Mouse (Mus musculus) ES-E14 (cell line): ENCODE data around the gene Dph2. TPM values are rescaled to one million over a fixed set of nuclear protein-coding genes. Genes with fewer than 3 reads are reported as not detected.

Source experiments
- DNase-seq: peaks from one replicate; pipeline ENCODE4 v3.0.0-alpha.2; 2013; ENCODE audit warnings: low read depth, low spot score
- H3K27ac ChIP-seq: 2 replicates; pipeline ENCODE4 v1.5.1; 2012; ENCODE audit warnings: low read depth, mild to moderate bottlenecking, low read length, moderate library complexity, mixed read lengths; ENCODE audit not compliant: poor library complexity, insufficient read depth, severe bottlenecking
- H3K36me3 ChIP-seq: 2 replicates; pipeline ENCODE4 v1.6.1; 2012; ENCODE audit warnings: mild to moderate bottlenecking, low read length, moderate library complexity, mixed read lengths; ENCODE audit not compliant: control insufficient read depth, poor library complexity, insufficient read depth, severe bottlenecking
- H3K4me1 ChIP-seq, 2 experiments: fragments of 150-350 bp in 1 of 2; sonication (generic) in 1 of 2; 2 replicates each; pipeline ENCODE4 v1.6.1; 2012; ENCODE audit warnings: low read length in 2 of 2, mild to moderate bottlenecking in 1 of 2, mixed read lengths in 1 of 2; ENCODE audit not compliant: control insufficient read depth in 2 of 2, insufficient read depth in 2 of 2, poor library complexity in 1 of 2
- H3K4me3 ChIP-seq, 2 experiments: fragments of 150-350 bp in 1 of 2; sonication (generic) in 1 of 2; 2 replicates each; pipeline ENCODE4 v1.5.1; 2012; ENCODE audit warnings: low read length in 2 of 2, low read depth in 1 of 2, mild to moderate bottlenecking in 1 of 2, mixed read lengths in 1 of 2; ENCODE audit not compliant: insufficient read depth in 1 of 2, poor library complexity in 1 of 2, severe bottlenecking in 1 of 2
- H3K9ac ChIP-seq: 2 replicates; pipeline ENCODE4 v1.6.1; 2012; ENCODE audit warnings: low read depth, mild to moderate bottlenecking, low read length, mixed read lengths; ENCODE audit not compliant: poor library complexity, insufficient read depth, severe bottlenecking
- H3K9me3 ChIP-seq: fragments of 150-350 bp; sonication (generic); 2 replicates; pipeline ENCODE4 v1.6.1; 2012; ENCODE audit warnings: low read depth, mild to moderate bottlenecking, low read length; ENCODE audit not compliant: control insufficient read depth, insufficient read depth
- CHD2 ChIP-seq: IDR thresholded peaks from 2 replicates; pipeline ENCODE4 v1.6.1; 2014; ENCODE audit warnings: mild to moderate bottlenecking, low read depth, low read length, inconsistent platforms
- HCFC1 ChIP-seq: IDR thresholded peaks from 2 replicates; pipeline ENCODE4 v1.6.1; 2012; ENCODE audit warnings: low read length, inconsistent platforms, borderline replicate concordance; ENCODE audit not compliant: insufficient read depth
- MAFK ChIP-seq: IDR thresholded peaks from 2 replicates; pipeline ENCODE4 v1.6.1; 2014; ENCODE audit warnings: mild to moderate bottlenecking, low read depth, low read length, inconsistent platforms; ENCODE audit not compliant: insufficient read depth
- ZC3H11A ChIP-seq: IDR thresholded peaks from 2 replicates; pipeline ENCODE4 v1.6.1; 2012; ENCODE audit warnings: low read depth, mild to moderate bottlenecking, inconsistent platforms, low read length, borderline replicate concordance
- ZNF384 ChIP-seq: IDR thresholded peaks from 2 replicates; pipeline ENCODE4 v1.6.1; 2012; ENCODE audit warnings: low read depth, low read length, inconsistent platforms
- in situ Hi-C, 2 experiments: fragments of 600-800 bp; cut with MboI; formaldehyde crosslinking; loops; one replicate each; pipeline ENCODE4 v1.15.1; 2025; ENCODE audit warnings: low sequenced_read_pairs in 2 of 2, inconsistent platforms in 1 of 2; ENCODE audit not compliant: unreplicated experiment in 2 of 2
- total RNA-seq: library from RNA; depleted of rRNA; stranded (reverse); fragments of 300-350 nt; gene quantifications from 2 replicates; pipeline ENCODE4 v1.2.3, GENCODE M21; 2012

Dph2 gene
- total RNA-seq, 1 experiment: 25.1 TPM

DNA sequence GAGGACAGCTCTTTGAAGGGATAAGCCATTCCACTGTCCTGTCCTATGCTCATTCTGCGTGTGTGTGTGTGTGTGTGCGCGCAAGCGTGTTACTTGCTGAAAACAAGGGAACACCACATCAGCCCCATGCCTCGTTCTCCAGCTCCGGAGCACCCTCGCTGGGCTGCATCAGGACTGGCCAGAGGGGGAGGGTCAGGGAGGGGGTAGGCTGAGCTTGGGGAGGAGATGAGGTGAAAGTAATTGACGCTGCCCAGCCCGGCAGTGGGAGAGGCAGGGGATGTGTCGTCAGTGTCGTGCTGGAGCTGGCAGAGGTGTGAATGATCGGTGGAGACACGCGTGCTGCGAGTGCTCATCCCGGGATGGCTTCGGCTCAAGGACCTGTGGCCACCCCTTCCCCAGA, 42.8 kb downstream of the Dph2 start:
- TF ChIP-seq ZNF384 (no peak), MAFK (no peak), CHD2 (no peak), HCFC1 (no peak), ZC3H11A (no peak)
- DNase-seq: no peak
- H3K27ac ChIP-seq: no peak overlapping the region
- H3K4me3 ChIP-seq: no peak overlapping the region
- H3K9ac ChIP-seq: no peak overlapping the region
- in situ Hi-C loops: loop anchor here in 1 of 2 experiments (25.0 kb wide), 1 partner anchor 238 kb away; no protein-coding TSS in a partner anchor
- H3K4me1 ChIP-seq: no peaks in the 10 kb centered on the region
- H3K36me3 ChIP-seq: peaks cover 10% of the 10 kb centered on the region; the same call in 1 of the 2 replicates
- no peaks in the 10 kb centered on the region for H3K9me3 ChIP-seq

DNA sequence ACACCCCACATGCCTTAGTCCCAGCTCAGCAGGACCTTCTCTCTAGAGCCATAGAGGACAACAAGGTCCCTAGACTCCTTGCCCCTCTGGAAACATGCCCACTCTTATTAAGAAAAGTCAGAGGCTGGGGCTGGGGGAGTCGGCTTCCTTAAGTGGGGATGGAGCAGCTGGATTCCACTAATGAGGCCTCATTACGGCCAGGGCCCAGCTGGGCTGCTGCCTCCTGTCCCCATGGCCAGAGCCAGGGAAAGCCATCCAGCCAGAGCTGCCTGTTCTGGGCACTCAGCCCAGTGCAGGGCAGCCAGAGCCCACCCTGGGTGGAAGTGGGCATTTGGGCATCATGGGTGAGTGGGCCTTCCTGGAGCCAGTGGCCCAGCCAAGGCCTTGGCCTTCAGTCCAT, 44.8 kb downstream of the Dph2 start:
- Histone ChIP-seq H3K27ac (no peak overlapping the region), H3K36me3 (peaks cover 14% of the 10 kb centered on the region; the same call in 1 of the 2 replicates), H3K9me3 (no peaks in the 10 kb centered on the region), H3K4me1 (no peaks in the 10 kb centered on the region), H3K4me3 (no peak overlapping the region), H3K9ac (no peak overlapping the region)
- in situ Hi-C loops: loop anchor here in 1 of 2 experiments (25.0 kb wide), 1 partner anchor 240 kb away; no protein-coding TSS in a partner anchor
- DNase-seq: no peak
- no peak for TF ChIP-seq MAFK
- TF ChIP-seq ZNF384: no peak
- TF ChIP-seq HCFC1: no peak
- no peak for TF ChIP-seq CHD2
- TF ChIP-seq ZC3H11A: no peak

DNA sequence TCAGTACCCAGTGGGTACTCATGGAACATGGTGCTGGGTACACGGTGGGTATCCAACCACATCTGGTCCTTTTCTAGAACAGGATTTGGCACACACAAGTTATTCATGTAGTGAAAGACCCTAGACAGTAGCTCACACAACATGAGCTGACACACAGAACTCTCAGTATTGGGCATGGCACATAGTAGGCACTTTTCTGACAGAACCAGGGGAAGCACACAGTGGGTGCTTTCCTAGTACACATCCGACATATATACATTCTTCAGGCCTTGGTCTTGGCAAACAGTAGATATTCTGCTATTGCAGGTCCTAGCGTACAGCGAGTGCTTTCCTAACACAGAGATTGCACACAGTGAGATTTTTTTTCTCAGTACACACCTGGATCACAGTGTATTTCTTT, 45.6 kb downstream of the Dph2 start:
- no peaks in the 10 kb centered on the region for H3K4me1 ChIP-seq
- H3K36me3 ChIP-seq: peaks cover 14% of the 10 kb centered on the region; the same call in 1 of the 2 replicates
- no peak overlapping the region for H3K9ac ChIP-seq
- H3K9me3 ChIP-seq: no peaks in the 10 kb centered on the region
- no peak overlapping the region for H3K27ac ChIP-seq
- H3K4me3 ChIP-seq: no peak overlapping the region
- TF ChIP-seq ZNF384 (no peak), MAFK (no peak)
- in situ Hi-C loops: loop anchor here in 1 of 2 experiments (25.0 kb wide), 1 partner anchor 241 kb away; no protein-coding TSS in a partner anchor
- DNase-seq: no peak

- no peak overlapping the region for H3K4me3 ChIP-seq
- H3K27ac ChIP-seq: no peak overlapping the region
- no peak overlapping the region for H3K9ac ChIP-seq
- H3K4me1 ChIP-seq: no peaks in the 10 kb centered on the region
- TF ChIP-seq ZC3H11A (no peak), ZNF384 (no peak), CHD2 (no peak), HCFC1 (no peak), MAFK (no peak)
- in situ Hi-C loops: loop anchor here in 1 of 2 experiments (25.0 kb wide), 1 partner anchor 242 kb away; no protein-coding TSS in a partner anchor
- DNase-seq: no peak
- no peaks in the 10 kb centered on the region for H3K9me3 ChIP-seq
- peaks cover 14% of the 10 kb centered on the region; the same call in 1 of the 2 replicates for H3K36me3 ChIP-seq
These were observed 46.5 kb downstream of the Dph2 start for GRCm38 (mm10) chr4:117845316-117845715.

DNA sequence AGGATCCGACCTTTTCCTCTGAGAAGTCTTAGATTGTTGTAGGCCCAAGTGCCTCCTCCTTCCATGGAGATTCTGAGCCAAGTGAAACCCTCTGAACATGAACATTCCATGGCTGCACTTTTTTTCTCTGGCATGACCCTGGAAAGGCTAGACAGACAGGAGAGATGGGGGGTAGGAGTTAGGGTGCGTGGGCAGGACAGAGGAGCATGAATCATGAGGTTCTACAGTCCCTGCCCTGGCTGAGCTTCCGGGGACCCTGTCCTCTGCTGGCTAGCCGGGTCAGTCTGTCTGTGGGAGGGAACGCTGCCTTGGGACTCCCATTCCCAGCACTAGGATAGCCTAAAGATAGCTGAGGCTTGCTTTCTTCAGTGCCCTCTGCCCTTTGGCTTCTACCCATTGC, 47.4 kb downstream of the Dph2 start:
- H3K9me3 ChIP-seq: no peaks in the 10 kb centered on the region

More for the DNA sequence above, 47.4 kb downstream of the Dph2 start:
- H3K4me1 ChIP-seq: no peaks in the 10 kb centered on the region
- no peak overlapping the region for H3K9ac ChIP-seq
- no peak overlapping the region for H3K4me3 ChIP-seq
- TF ChIP-seq CHD2: no peak
- no peak for TF ChIP-seq MAFK
- TF ChIP-seq ZNF384: no peak
- TF ChIP-seq HCFC1: no peak
- TF ChIP-seq ZC3H11A: no peak
- H3K36me3 ChIP-seq: peaks cover 14% of the 10 kb centered on the region; the same call in 1 of the 2 replicates
- no peak overlapping the region for H3K27ac ChIP-seq
- in situ Hi-C loops: loop anchor here in 1 of 2 experiments (25.0 kb wide), 1 partner anchor 243 kb away; no protein-coding TSS in a partner anchor
- DNase-seq: no peak
